Mouse (Mus musculus): ENCODE measurements at regions not wholly inside any gene's neighbourhood (a gene's known extent, or its start where the extent isn't known, plus 50 kb on each side); places are given as distances from the start of the nearest gene placed in this dataset.

- TF ChIP-seq CTCF (conservative IDR thresholded peaks at IDR 0.05; ENCODE audit: insufficient read depth, insufficient read length, low read depth, low read length) (no peak), POLR2A (IDR thresholded peaks at IDR 0.05; ENCODE audit: low read depth, low read length) (no peak)
- no peak for DNase-seq
- no peaks in the 10 kb centered on the region for H3K36me3 ChIP-seq (ENCODE audit: control insufficient read depth, insufficient read depth, low read length)
- WGBS = 27% methylated on average over 5 of the region's 5 CpGs
- H3K27ac ChIP-seq (ENCODE audit: insufficient read depth, low read depth, low read length) = no peak overlapping the region
- peaks cover 8% of the 10 kb centered on the region for H3K4me1 ChIP-seq (ENCODE audit: control insufficient read depth, insufficient read depth, low read length)
- H3K4me3 ChIP-seq (ENCODE audit: insufficient read depth, low read depth, low read length) = no peak overlapping the region
- no peaks in the 10 kb centered on the region; the same call in 1 of the 2 replicates for H3K27me3 ChIP-seq (replicated peaks; ENCODE audit: control insufficient read depth, insufficient read depth, low read length)
Measured at GRCm38 (mm10) chr13:71149303-71149696, 307.7 kb upstream of the Adamts16 start.

DNA sequence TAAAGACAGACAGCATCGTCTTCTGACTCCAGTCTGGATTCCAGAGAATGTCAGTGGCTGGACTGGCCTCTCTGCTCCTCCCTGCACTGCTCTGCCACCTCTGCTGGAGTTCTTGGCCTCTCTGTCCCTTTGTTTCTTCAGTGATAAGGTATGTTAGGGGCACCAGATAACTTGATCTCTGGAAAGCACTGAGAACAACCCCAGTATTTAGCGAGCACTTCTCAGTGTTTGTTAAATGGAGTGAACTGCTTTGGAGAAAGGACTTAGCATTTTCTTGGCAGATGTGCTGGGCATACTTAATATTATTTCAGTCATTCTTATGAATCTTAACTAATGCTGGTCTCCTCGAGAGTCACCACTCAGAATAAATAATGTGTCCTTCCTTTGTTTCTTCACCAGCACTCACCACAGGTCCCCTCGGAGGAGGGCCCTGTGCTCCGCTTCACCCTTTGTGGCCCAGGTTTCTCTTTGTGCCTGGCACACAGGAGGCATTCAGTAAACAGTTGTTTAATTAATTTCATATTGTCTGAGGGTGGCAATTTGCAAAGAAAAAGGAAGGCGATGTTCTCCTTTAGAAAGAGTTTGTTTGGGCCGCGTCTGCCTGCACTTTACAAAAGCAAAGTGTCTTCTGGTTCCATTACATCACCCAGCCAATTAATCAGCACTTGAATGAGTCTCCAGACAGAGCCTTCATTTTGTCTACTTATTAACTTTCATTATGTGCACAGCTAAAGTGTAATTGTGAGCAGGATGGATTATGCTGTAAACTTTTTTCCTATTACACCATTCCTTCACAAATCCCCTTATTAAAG, 307.1 kb upstream of the Adamts16 start:
- Histone ChIP-seq H3K4me3 (ENCODE audit: insufficient read depth, low read depth, low read length) (no peak overlapping the region), H3K36me3 (ENCODE audit: control insufficient read depth, insufficient read depth, low read length) (no peaks in the 10 kb centered on the region), H3K27me3 (replicated peaks; ENCODE audit: control insufficient read depth, insufficient read depth, low read length) (no peaks in the 10 kb centered on the region; the same call in 1 of the 2 replicates), H3K27ac (ENCODE audit: insufficient read depth, low read depth, low read length) (no peak overlapping the region), H3K4me1 (ENCODE audit: control insufficient read depth, insufficient read depth, low read length) (peaks cover 8% of the 10 kb centered on the region)
- peak; percentile 44 for DNase-seq
- no peak for TF ChIP-seq CTCF (conservative IDR thresholded peaks at IDR 0.05; ENCODE audit: insufficient read depth, insufficient read length, low read depth, low read length)
- no peak for TF ChIP-seq POLR2A (IDR thresholded peaks at IDR 0.05; ENCODE audit: low read depth, low read length)
- 36% methylated on average over 8 of the region's 8 CpGs for WGBS

DNA sequence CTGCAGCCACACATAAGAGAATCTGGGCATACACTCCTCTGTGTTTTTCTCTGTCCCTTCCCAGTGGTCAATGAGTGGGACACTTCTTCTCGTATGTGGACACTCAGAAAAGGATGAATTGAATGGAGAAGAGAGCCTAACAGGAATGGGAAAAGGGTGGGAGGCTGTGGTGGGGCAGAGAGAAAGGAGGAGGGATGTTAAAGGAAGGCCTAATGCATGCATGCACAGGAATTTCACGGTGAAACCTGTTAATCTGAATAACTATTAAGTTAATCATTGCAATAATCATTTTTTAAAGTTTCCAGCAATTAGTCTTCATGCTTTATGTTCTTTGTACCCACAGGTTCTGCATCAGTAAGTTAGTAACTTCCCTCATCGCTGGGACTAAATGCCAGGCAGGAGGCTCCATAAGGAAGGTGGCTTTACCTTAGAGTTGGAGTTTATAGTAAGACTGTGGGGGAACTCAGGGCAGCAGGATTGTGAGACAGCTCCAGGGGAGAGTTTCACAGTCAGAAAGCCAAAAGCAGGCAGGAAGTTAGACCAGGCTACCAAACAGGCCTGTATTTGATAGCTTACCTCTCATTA, 305.3 kb upstream of the Adamts16 start:
- no peak overlapping the region for H3K4me3 ChIP-seq (ENCODE audit: insufficient read depth, low read depth, low read length)
- peak; percentile 27 for DNase-seq
- WGBS = 37% methylated on average over 3 of the region's 3 CpGs

GRCm38 (mm10) chr13:71138745-71139312, 297.2 kb upstream of the Adamts16 start:
- TF ChIP-seq POLR2A (IDR thresholded peaks at IDR 0.05; ENCODE audit: low read depth, low read length) = no peak
- Histone ChIP-seq H3K36me3 (ENCODE audit: control insufficient read depth, insufficient read depth, low read length) (no peaks in the 10 kb centered on the region), H3K27ac (ENCODE audit: insufficient read depth, low read depth, low read length) (no peak overlapping the region), H3K4me3 (ENCODE audit: insufficient read depth, low read depth, low read length) (no peak overlapping the region), H3K27me3 (replicated peaks; ENCODE audit: control insufficient read depth, insufficient read depth, low read length) (no peaks in the 10 kb centered on the region), H3K4me1 (ENCODE audit: control insufficient read depth, insufficient read depth, low read length) (no peaks in the 10 kb centered on the region)
- WGBS = 82% methylated on average over 11 of the region's 11 CpGs
- DNase-seq = no peak

More for the DNA sequence above, 305.3 kb upstream of the Adamts16 start:
- TF ChIP-seq POLR2A (IDR thresholded peaks at IDR 0.05; ENCODE audit: low read depth, low read length) (no peak), CTCF (conservative IDR thresholded peaks at IDR 0.05; ENCODE audit: insufficient read depth, insufficient read length, low read depth, low read length) (no peak)
- H3K27ac ChIP-seq (ENCODE audit: insufficient read depth, low read depth, low read length) = no peak overlapping the region
- H3K36me3 ChIP-seq (ENCODE audit: control insufficient read depth, insufficient read depth, low read length) = no peaks in the 10 kb centered on the region
- H3K27me3 ChIP-seq (replicated peaks; ENCODE audit: control insufficient read depth, insufficient read depth, low read length) = no peaks in the 10 kb centered on the region; the same call in 1 of the 2 replicates
- peaks cover 8% of the 10 kb centered on the region for H3K4me1 ChIP-seq (ENCODE audit: control insufficient read depth, insufficient read depth, low read length)

DNA sequence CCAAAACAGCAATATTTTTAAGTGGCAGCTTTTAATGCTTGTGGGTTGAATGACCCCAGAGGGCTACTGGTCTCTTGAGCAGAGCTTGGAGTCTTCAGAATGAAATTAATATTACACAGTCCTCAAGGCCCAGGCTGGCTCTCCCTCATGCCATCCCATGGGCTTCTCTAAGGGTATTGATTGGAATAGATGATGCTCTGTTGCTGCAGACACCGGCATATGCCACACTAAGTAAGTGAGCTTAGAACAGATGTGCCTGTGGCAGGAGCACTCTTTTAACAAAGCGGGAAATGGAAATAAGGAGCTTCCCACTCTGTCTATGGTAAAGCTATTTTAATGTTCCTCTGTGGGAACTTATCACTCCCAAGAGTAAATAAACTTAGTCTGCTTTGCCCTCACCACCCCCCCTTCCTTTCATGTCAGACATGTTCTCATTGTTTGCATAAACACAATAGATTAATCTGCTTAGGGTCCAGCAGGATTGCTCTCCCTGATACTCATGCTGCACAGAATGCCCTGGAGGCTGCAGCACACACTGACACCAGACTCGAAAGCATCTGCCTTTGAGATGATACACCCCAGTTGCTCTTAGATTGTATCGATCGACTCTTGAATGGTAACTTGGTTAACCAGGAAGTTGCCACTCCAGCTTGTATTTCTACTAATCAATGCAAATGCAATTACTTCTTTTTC, 294.5 kb upstream of the Adamts16 start:
- H3K27ac ChIP-seq (ENCODE audit: insufficient read depth, low read depth, low read length) = no peak overlapping the region
- no peaks in the 10 kb centered on the region for H3K36me3 ChIP-seq (ENCODE audit: control insufficient read depth, insufficient read depth, low read length)
- no peak overlapping the region for H3K4me3 ChIP-seq (ENCODE audit: insufficient read depth, low read depth, low read length)
- no peaks in the 10 kb centered on the region for H3K4me1 ChIP-seq (ENCODE audit: control insufficient read depth, insufficient read depth, low read length)
- H3K27me3 ChIP-seq (replicated peaks; ENCODE audit: control insufficient read depth, insufficient read depth, low read length) = no peaks in the 10 kb centered on the region
- no peak for DNase-seq
- 86% methylated on average over 5 of the region's 5 CpGs for WGBS
- TF ChIP-seq POLR2A (IDR thresholded peaks at IDR 0.05; ENCODE audit: low read depth, low read length) (no peak), CTCF (conservative IDR thresholded peaks at IDR 0.05; ENCODE audit: insufficient read depth, insufficient read length, low read depth, low read length) (no peak)

DNA sequence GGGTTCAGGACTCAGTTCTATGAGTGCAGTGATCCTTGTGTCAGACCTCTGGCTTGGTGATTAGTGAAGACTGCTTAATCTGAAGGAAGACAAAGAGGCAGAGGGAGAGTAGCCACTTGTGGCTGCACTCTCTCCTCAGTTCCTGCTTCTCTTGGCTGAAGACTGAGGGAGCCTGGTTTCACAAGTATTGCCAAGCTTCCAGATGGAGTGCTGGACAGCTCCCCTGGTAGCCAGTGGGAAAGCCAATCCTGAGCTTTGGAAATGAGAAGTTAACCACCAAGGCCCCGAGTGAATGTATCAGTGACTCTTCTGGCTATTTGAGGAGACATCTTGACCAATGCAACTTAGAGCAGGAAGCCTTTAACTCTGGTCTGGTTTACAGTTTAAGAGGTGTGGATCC, 279.9 kb upstream of the Adamts16 start:
- H3K27me3 ChIP-seq (replicated peaks; ENCODE audit: control insufficient read depth, insufficient read depth, low read length) = no peaks in the 10 kb centered on the region
- H3K27ac ChIP-seq (ENCODE audit: insufficient read depth, low read depth, low read length) = no peak overlapping the region
- TF ChIP-seq POLR2A (IDR thresholded peaks at IDR 0.05; ENCODE audit: low read depth, low read length) (no peak), CTCF (conservative IDR thresholded peaks at IDR 0.05; ENCODE audit: insufficient read depth, insufficient read length, low read depth, low read length) (no peak)
- H3K4me3 ChIP-seq (ENCODE audit: insufficient read depth, low read depth, low read length) = no peak overlapping the region
- DNase-seq = peak; percentile 5
- WGBS = 3% methylated on average over 1 of the region's 1 CpGs
- H3K36me3 ChIP-seq (ENCODE audit: control insufficient read depth, insufficient read depth, low read length) = no peaks in the 10 kb centered on the region
- H3K4me1 ChIP-seq (ENCODE audit: control insufficient read depth, insufficient read depth, low read length) = no peaks in the 10 kb centered on the region

DNA sequence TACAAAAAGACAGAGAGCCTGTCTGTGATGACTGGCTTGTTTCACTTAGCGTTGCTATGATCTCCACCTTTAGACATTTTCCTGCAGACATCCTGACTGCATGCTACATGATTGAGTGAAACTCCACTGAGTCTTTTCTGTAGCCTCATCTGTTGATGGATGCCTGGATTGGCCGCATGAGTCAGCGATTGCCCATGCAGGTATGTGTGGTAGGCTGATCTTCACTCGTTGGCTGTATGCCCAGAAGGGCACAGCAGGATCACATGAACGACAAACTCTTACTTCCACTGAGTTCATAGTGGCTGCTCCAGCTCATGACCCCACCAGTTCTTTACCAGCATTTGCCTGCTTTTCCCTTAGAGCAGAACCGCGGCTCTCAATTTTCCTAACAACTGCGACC, 266.6 kb upstream of the Adamts16 start:
- TF ChIP-seq POLR2A (IDR thresholded peaks at IDR 0.05; ENCODE audit: low read depth, low read length) (no peak), CTCF (conservative IDR thresholded peaks at IDR 0.05; ENCODE audit: insufficient read depth, insufficient read length, low read depth, low read length) (no peak)
- Histone ChIP-seq H3K36me3 (ENCODE audit: control insufficient read depth, insufficient read depth, low read length) (no peaks in the 10 kb centered on the region), H3K4me1 (ENCODE audit: control insufficient read depth, insufficient read depth, low read length) (no peaks in the 10 kb centered on the region), H3K27ac (ENCODE audit: insufficient read depth, low read depth, low read length) (no peak overlapping the region), H3K4me3 (ENCODE audit: insufficient read depth, low read depth, low read length) (no peak overlapping the region), H3K27me3 (replicated peaks; ENCODE audit: control insufficient read depth, insufficient read depth, low read length) (no peaks in the 10 kb centered on the region)
- peak; percentile 62 for DNase-seq
- WGBS = 50% methylated on average over 8 of the region's 8 CpGs
